Mouse (Mus musculus) heart, embryonic 10.5 days (tissue): ENCODE measurements around the gene Mrpl35. TPM values are rescaled to one million over a fixed set of nuclear protein-coding genes. Genes with fewer than 3 reads are reported as not detected.

Source experiments
- DNase-seq: peaks from one replicate; pipeline ENCODE4 v3.0.0-alpha.2; 2017; ENCODE audit warnings: low spot score
- H3K27ac ChIP-seq: fragments of 300-500 bp; sonication (generic); 2 replicates; pipeline ENCODE4 v1.5.1; 2016; ENCODE audit warnings: mild to moderate bottlenecking
- H3K27me3 ChIP-seq: fragments of 300-500 bp; sonication (generic); 2 replicates; pipeline ENCODE4 v1.6.1; 2016; ENCODE audit warnings: mild to moderate bottlenecking; ENCODE audit not compliant: poor library complexity, insufficient read depth, severe bottlenecking
- H3K36me3 ChIP-seq: fragments of 300-500 bp; sonication (generic); 2 replicates; pipeline ENCODE4 v1.6.1; 2016; ENCODE audit warnings: mild to moderate bottlenecking, moderate library complexity
- H3K4me1 ChIP-seq: fragments of 300-500 bp; sonication (generic); 2 replicates; pipeline ENCODE4 v1.6.1; 2016; ENCODE audit warnings: mild to moderate bottlenecking
- H3K4me3 ChIP-seq: fragments of 300-500 bp; sonication (generic); 2 replicates; pipeline ENCODE4 v1.5.1; 2016; ENCODE audit warnings: mild to moderate bottlenecking, moderate library complexity
- H3K9me3 ChIP-seq: fragments of 300-500 bp; sonication (generic); 2 replicates; pipeline ENCODE4 v1.6.1; 2016; ENCODE audit warnings: mild to moderate bottlenecking, moderate library complexity
- WGBS: fragments of 180-500 bp; shearing (Covaris S2); methylation state at CpG from one replicate; pipeline ENCODE4 v1.1.7; 2016; 5-methylcytosine and 5-hydroxymethylcytosine counted together
- polyA plus RNA-seq: library from polyadenylated mRNA; unstranded; fragments of >200 nt; fragmentation: Nextera tagmentation; extraction: Ambion mirVana; gene quantifications from 2 replicates; pipeline ENCODE4 v1.2.1, GENCODE M21; 2016

Gene Mrpl35
- polyA plus RNA-seq, 1 experiment from 2014 or later: 68.8 TPM

DNA sequence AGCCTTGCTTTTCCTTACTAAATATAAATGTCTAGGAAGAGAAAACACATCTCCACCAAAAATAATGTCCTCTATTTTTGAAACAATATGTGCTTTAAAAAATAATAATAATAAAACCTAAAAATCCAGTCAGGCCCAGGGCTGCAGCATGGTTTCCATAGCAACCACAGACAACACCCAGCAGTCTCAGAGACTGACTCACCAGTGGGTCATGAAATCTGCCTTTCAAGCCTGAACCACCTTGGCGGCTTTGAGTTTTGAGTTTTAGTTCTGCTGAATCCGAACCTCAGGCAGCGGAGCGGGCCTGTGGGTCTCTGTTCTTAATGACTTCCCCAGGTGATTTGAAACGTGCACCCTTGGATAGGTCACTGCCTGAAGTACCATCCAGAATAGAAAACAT is 43.6 kb downstream of the Mrpl35 start:
- H3K27me3 ChIP-seq: no peaks in the 10 kb centered on the region
- no peak for DNase-seq
- peaks cover 17% of the 10 kb centered on the region; the same call in 1 of the 2 replicates for H3K4me1 ChIP-seq
- H3K9me3 ChIP-seq: no peaks in the 10 kb centered on the region
- H3K27ac ChIP-seq: no peak overlapping the region
- H3K36me3 ChIP-seq: peaks cover 28% of the 10 kb centered on the region
- WGBS: 90% methylated on average over 5 of the region's 5 CpGs
- H3K4me3 ChIP-seq: no peak overlapping the region

- no peaks in the 10 kb centered on the region for H3K4me1 ChIP-seq
- no peak for DNase-seq
- no peak overlapping the region for H3K27ac ChIP-seq
- no peaks in the 10 kb centered on the region for H3K27me3 ChIP-seq
- 86% methylated on average over 7 of the region's 7 CpGs for whole genome bisulfite sequencing
- no peak overlapping the region for H3K4me3 ChIP-seq
- H3K36me3 ChIP-seq: peaks cover 26% of the 10 kb centered on the region
- no peaks in the 10 kb centered on the region for H3K9me3 ChIP-seq
Measured at GRCm38 (mm10) chr6:71780431-71780830, 46.3 kb downstream of the Mrpl35 start.

DNA sequence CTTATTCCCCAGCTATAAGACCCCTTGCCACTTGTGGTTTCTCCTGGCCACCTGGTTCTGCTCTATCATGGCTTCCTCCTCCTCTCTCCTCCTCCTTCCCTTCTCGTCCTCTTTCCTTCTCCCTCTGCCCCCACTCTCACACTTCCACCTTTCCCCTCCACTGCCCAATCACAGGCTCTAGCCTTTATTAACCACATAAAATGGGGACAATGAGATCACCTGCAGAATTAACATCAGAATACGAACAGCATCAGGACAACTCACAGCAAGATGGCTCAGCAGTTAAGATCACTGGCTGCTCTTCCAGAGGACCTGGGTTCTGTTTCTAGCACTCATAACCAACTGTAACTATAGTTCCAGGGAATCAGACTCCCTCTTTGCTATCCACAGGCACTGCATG is 46.9 kb downstream of the Mrpl35 start:
- no peak overlapping the region for H3K27ac ChIP-seq
- peaks cover 26% of the 10 kb centered on the region for H3K36me3 ChIP-seq
- H3K4me1 ChIP-seq: no peaks in the 10 kb centered on the region
- H3K4me3 ChIP-seq: no peak overlapping the region
- no peaks in the 10 kb centered on the region for H3K27me3 ChIP-seq
- H3K9me3 ChIP-seq: no peaks in the 10 kb centered on the region
- WGBS: 74% methylated on average over 2 of the region's 2 CpGs
- no peak for DNase-seq

GRCm38 (mm10) chr6:71778016-71778415 is 48.8 kb downstream of the Mrpl35 start:
- Histone ChIP-seq H3K36me3 (peaks cover 20% of the 10 kb centered on the region), H3K9me3 (no peaks in the 10 kb centered on the region), H3K4me3 (no peak overlapping the region), H3K4me1 (no peaks in the 10 kb centered on the region), H3K27me3 (no peaks in the 10 kb centered on the region), H3K27ac (no peak overlapping the region)
- DNase-seq: no peak
- WGBS: 93% methylated on average over 5 of the region's 5 CpGs

DNA sequence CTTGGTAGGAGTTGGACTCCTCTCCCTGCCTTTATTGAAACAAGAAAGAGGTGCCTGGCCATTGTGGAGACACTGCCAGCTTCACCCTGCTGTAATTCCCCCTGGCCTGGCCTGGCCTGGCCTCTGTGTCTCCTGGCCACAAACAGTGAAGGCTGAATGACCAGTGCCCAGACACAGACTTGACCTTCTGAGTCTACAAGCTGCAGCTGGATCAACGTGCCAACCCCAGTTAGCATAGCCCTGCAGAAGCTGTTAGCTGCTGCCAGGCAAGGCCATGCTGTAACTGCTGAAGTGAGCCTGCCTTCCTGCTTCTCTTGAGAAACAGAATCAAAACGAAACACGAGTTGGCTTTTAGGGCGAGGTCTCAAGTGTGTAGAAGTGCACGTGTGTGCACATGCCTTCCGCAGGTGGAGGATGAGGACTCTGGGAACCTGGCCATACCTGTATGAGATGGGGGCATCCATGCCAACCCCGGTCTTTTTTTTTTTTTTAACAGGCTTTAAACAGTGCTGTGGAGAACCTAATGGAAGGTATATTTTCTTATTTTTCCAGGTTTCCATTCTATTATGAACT is 54.0 kb downstream of the Mrpl35 start:
- 88% methylated on average over 7 of the region's 7 CpGs for WGBS
- Histone ChIP-seq H3K4me1 (peaks cover 2% of the 10 kb centered on the region; the same call in 1 of the 2 replicates), H3K27ac (no peak overlapping the region), H3K27me3 (no peaks in the 10 kb centered on the region), H3K9me3 (no peaks in the 10 kb centered on the region), H3K36me3 (peaks cover 23% of the 10 kb centered on the region; the same call in 1 of the 2 replicates), H3K4me3 (no peak overlapping the region)
- no peak for DNase-seq

DNA sequence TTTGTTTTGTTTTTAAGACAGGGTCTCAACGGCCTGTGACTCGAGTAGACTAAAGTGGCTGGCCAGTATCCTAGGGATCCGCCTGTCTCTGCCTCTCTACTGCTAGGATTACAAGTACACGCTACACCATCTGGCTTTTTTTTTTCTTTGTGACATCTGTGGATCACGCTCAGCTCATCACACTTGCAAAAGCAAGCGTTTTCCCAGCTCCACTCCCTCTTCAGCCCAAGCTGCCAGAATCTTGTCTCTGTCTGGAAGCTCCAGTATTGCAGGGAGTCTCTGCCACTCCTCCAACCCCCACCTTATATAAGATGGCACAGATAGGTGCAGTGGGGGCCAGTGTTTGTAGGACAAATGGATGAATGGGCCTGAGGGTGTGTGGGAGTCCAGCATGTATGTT is 54.6 kb downstream of the Mrpl35 start:
- Histone ChIP-seq H3K27me3 (no peaks in the 10 kb centered on the region), H3K27ac (no peak overlapping the region), H3K4me1 (peaks cover 4% of the 10 kb centered on the region; the same call in 1 of the 2 replicates), H3K9me3 (no peaks in the 10 kb centered on the region), H3K36me3 (peaks cover 23% of the 10 kb centered on the region; the same call in 1 of the 2 replicates), H3K4me3 (no peak overlapping the region)
- DNase-seq: no peak
- 85% methylated on average over 6 of the region's 6 CpGs for WGBS

DNA sequence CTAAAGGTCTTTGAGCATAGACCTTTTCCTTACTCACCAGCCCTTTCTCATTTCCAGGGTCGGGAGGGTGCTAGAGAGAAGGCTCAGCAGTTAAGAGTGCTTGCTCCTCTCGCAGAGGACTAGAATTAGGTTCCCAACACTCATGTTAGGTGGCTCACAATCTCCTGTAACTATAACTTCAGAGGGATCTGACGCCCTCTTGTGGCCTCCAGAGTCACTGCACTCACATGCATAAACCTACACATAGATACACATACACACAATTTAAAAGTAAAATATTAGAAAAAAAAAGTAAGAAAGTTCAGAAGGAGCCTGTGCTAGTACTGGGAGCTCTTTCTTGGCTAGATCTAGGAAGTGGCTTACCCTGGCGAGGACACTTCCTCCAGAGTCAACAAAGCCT is 55.5 kb downstream of the Mrpl35 start:
- H3K27me3 ChIP-seq: no peaks in the 10 kb centered on the region
- WGBS: 88% methylated on average over 4 of the region's 4 CpGs
- H3K9me3 ChIP-seq: no peaks in the 10 kb centered on the region
- H3K4me3 ChIP-seq: no peak overlapping the region
- peaks cover 23% of the 10 kb centered on the region; the same call in 1 of the 2 replicates for H3K36me3 ChIP-seq
- DNase-seq: no peak
- H3K27ac ChIP-seq: no peak overlapping the region
- peaks cover 4% of the 10 kb centered on the region; the same call in 1 of the 2 replicates for H3K4me1 ChIP-seq

- Histone ChIP-seq H3K4me1 (peaks cover 4% of the 10 kb centered on the region; the same call in 1 of the 2 replicates), H3K27me3 (no peaks in the 10 kb centered on the region), H3K4me3 (no peak overlapping the region), H3K27ac (no peak overlapping the region), H3K36me3 (peaks cover 24% of the 10 kb centered on the region; the same call in 1 of the 2 replicates), H3K9me3 (no peaks in the 10 kb centered on the region)
- WGBS: 96% methylated on average over 4 of the region's 4 CpGs
- no peak for DNase-seq
Measured at GRCm38 (mm10) chr6:71770856-71771255, 55.9 kb downstream of the Mrpl35 start.

DNA sequence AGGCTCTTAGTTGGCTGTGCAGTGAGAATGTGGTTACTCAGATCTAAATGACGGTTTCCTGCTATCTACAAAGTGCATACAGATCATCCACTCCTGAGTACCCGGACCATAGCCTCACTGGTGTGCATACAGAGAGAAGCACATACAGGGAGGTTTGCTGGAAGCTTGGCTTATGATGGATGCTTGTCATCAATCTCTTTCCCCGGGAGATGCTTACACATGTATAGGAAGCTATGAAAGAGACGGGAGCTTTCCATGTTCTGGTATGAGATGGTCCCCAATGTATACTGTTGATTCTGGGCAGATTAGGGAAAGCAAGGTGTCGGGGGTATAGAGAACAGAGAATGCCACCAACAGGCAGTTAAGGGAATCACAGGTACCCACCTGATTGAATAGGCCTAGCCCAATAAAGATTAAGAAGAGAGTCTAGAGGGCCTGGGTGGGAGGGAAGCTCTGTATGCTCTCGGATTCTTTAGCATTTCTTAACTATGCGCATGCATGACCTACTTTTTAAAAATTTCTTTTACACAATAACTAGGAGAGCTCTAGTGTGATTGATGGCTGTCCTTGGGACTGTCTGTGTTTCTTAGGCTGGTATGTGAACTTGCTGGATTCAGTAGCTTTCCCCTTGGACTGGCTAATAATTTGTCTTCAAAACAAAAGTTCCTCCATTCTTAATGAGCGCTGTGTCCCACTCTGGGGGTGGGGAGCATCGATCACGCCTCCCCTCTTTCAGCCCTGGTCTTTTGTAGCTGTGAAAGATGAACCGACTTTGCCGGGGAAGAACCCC is 56.7 kb downstream of the Mrpl35 start:
- Histone ChIP-seq H3K4me1 (peaks cover 4% of the 10 kb centered on the region; the same call in 1 of the 2 replicates), H3K4me3 (no peak overlapping the region), H3K9me3 (no peaks in the 10 kb centered on the region), H3K36me3 (peaks cover 22% of the 10 kb centered on the region; the same call in 1 of the 2 replicates), H3K27ac (no peak overlapping the region), H3K27me3 (no peaks in the 10 kb centered on the region)
- 83% methylated on average over 12 of the region's 12 CpGs for WGBS
- DNase-seq: no peak

DNA sequence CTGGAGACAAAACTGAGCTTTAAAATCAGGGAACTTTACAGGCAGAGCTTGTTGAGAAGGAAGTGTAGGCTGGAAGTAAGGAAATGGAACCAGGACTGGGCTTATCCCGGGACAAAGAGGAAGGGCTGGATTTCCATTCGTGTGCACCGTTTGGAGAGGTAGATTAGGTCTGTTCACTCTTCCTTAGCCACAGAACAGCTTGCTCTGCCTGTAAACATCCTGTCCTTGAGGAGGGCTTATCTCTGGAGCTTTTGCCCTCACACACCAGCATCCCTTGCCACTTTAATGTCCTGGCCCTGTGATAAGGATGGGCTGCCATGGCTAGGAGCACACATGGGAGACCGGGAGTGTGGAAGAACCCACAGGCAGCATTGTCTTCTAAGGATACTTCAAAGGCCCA is 59.0 kb downstream of the Mrpl35 start:
- WGBS: 50% methylated on average over 4 of the region's 4 CpGs
- H3K27ac ChIP-seq: no peak overlapping the region
- H3K27me3 ChIP-seq: no peaks in the 10 kb centered on the region
- peaks cover 18% of the 10 kb centered on the region; the same call in 1 of the 2 replicates for H3K36me3 ChIP-seq
- H3K4me3 ChIP-seq: no peak overlapping the region
- peaks cover 4% of the 10 kb centered on the region; the same call in 1 of the 2 replicates for H3K4me1 ChIP-seq
- no peak for DNase-seq
- H3K9me3 ChIP-seq: no peaks in the 10 kb centered on the region

Other genes with a start within 250 kb of the Mrpl35 start
- 42.8 and 43.9 TPM in 2 replicates for gene Kdm3a, start 194.0 kb downstream of the Mrpl35 start, polyA plus RNA-seq
- gene Reep1, start 119.4 kb downstream of the Mrpl35 start, polyA plus RNA-seq: 21.2 and 24.9 TPM in 2 replicates
- 271 and 337 TPM in 2 replicates for gene Immt, start 4.4 kb upstream of the Mrpl35 start, polyA plus RNA-seq
- 140 and 141 TPM in 2 replicates for gene Ptcd3, start 81.8 kb upstream of the Mrpl35 start, polyA plus RNA-seq
- 37.8 and 40.0 TPM in 2 replicates for gene Polr1a, start 82.1 kb upstream of the Mrpl35 start, polyA plus RNA-seq